Mouse (Mus musculus): ENCODE measurements around the gene Lgals2. TPM values are rescaled to one million over a fixed set of nuclear protein-coding genes. Genes with fewer than 3 reads are reported as not detected.

Lgals2 gene
- total and polyA plus RNA-seq, 3 experiments, result not detected

- Histone ChIP-seq H3K79me2 (ENCODE audit: control insufficient read depth, insufficient read depth, low read length, poor library complexity) (no peaks in the 10 kb centered on the region), H3K4me1 (ENCODE audit: control insufficient read depth in 1 of 2, insufficient read depth in 2 of 2, low read length in 2 of 2) (peaks cover 0 to 15% of the 10 kb centered on the region in 2 experiments; a peak in 3 of 4 replicates), H3K4me3 (ENCODE audit: control insufficient read depth in 1 of 2, insufficient read depth in 1 of 2, low read depth in 2 of 2, low read length in 2 of 2) (no peak overlapping the region), H3K36me3 (ENCODE audit: control insufficient read depth in 1 of 2, insufficient read depth in 2 of 2, low read length in 2 of 2) (peaks cover 0 to 3% of the 10 kb centered on the region in 2 experiments; a peak in 2 of 4 replicates), H3K9me3 (replicated peaks; ENCODE audit: insufficient read depth, low read length) (no peaks in the 10 kb centered on the region), H3K9ac (ENCODE audit: control insufficient read depth, low read depth, low read length, poor library complexity, severe bottlenecking) (no peak overlapping the region), H3K27ac (ENCODE audit: control insufficient read depth, low read depth, low read length) (no peak overlapping the region), H3K27me3 (ENCODE audit: control insufficient read depth in 1 of 2, insufficient read depth in 2 of 2, low read length in 2 of 2) (no peaks in the 10 kb centered on the region)
- no peak for DNase-seq (ENCODE audit: low read depth, low spot score)
- TF ChIP-seq SIN3A (IDR thresholded peaks at IDR 0.05; ENCODE audit: low read length) (no peak), RCOR1 (IDR thresholded peaks at IDR 0.05; ENCODE audit: low read depth, low read length) (no peak), CHD1 (IDR thresholded peaks at IDR 0.05; ENCODE audit: low read depth, low read length) (no peak), ZKSCAN1 (IDR thresholded peaks at IDR 0.05; ENCODE audit: low read depth, low read length) (no peak)
Observed at GRCm38 (mm10) chr15:78831720-78832657, 23.3 kb downstream of the Lgals2 start.

GRCm38 (mm10) chr15:78830742-78831719 lies 24.3 kb downstream of the Lgals2 start:
- DNase-seq (ENCODE audit: low read depth, low spot score), result no peak
- no peak overlapping the region for H3K9ac ChIP-seq (ENCODE audit: control insufficient read depth, low read depth, low read length, poor library complexity, severe bottlenecking)
- H3K9me3 ChIP-seq (replicated peaks; ENCODE audit: insufficient read depth, low read length), result no peaks in the 10 kb centered on the region
- TF ChIP-seq TAL1 (IDR thresholded peaks at IDR 0.05; ENCODE audit: low read length) (no peak), CHD1 (IDR thresholded peaks at IDR 0.05; ENCODE audit: low read depth, low read length) (no peak), BHLHE40 (IDR thresholded peaks at IDR 0.05; ENCODE audit: borderline replicate concordance, low read depth, low read length) (no peak), TCF12 (IDR thresholded peaks at IDR 0.05; ENCODE audit: low read depth, low read length) (no peak), MAFK (IDR thresholded peaks at IDR 0.05; ENCODE audit: borderline replicate concordance, low read depth, low read length) (no peak), MEF2A (IDR thresholded peaks at IDR 0.05; ENCODE audit: extremely low read depth, insufficient replicate concordance, low read depth, low read length, poor library complexity, severe bottlenecking) (no peak)
- H3K27me3 ChIP-seq (ENCODE audit: control insufficient read depth in 1 of 2, insufficient read depth in 2 of 2, low read length in 2 of 2), result no peaks in the 10 kb centered on the region
- H3K79me2 ChIP-seq (ENCODE audit: control insufficient read depth, insufficient read depth, low read length, poor library complexity), result no peaks in the 10 kb centered on the region
- peaks cover 0 to 2% of the 10 kb centered on the region in 2 experiments; a peak in 2 of 4 replicates for H3K36me3 ChIP-seq (ENCODE audit: control insufficient read depth in 1 of 2, insufficient read depth in 2 of 2, low read length in 2 of 2)
- no peak overlapping the region for H3K4me3 ChIP-seq (ENCODE audit: control insufficient read depth in 1 of 2, insufficient read depth in 1 of 2, low read depth in 2 of 2, low read length in 2 of 2)
- H3K27ac ChIP-seq (ENCODE audit: control insufficient read depth, low read depth, low read length), result no peak overlapping the region
- H3K4me1 ChIP-seq (ENCODE audit: control insufficient read depth in 1 of 2, insufficient read depth in 2 of 2, low read length in 2 of 2), result peaks cover 0 to 14% of the 10 kb centered on the region in 2 experiments; a peak in 3 of 4 replicates
